11 mouse cellular contexts compared by ENCODE assay signal in genomic region chr1:162003729-162004517, GRCm38 (mm10). TPM values are rescaled to one million over a fixed set of nuclear protein-coding genes. Genes with fewer than 3 reads are reported as not detected.
DNase-seq lines count a peak whose midpoint lies in the region; ATAC-seq and TF ChIP-seq lines count a peak whose summit lies in the region.
"Had no signal": no experiment of that assay in that cellular context is flagged by ENCODE, and none has a peak within 500 bp of the region (broad histone marks: within the 10 kb centered on the region; RNA-seq: fewer than 3 reads in every experiment).

No protein-coding gene starts in this region.

- WGBS in forebrain, embryonic 13.5 days = 40% methylated on average over 14 of the region's 14 CpGs
- 47% methylated on average over 14 of the region's 14 CpGs for WGBS in forebrain, embryonic 11.5 days
- WGBS in lung, postnatal 0 days = 52% methylated on average over 14 of the region's 14 CpGs
- 76% methylated on average over 14 of the region's 14 CpGs for WGBS in small intestine, adult 2 months

- H3K4me1 ChIP-seq in forebrain, embryonic 13.5 days = peaks cover 37% of the 10 kb centered on the region
- peaks cover 11% of the 10 kb centered on the region for H3K4me1 ChIP-seq in forebrain, embryonic 11.5 days (replicated peaks; ENCODE audit: control insufficient read depth, insufficient read depth, low read length)
- peaks cover 14% of the 10 kb centered on the region; the same call in 1 of the 2 replicates for H3K4me1 ChIP-seq in lung, postnatal 0 days (ENCODE audit: insufficient read depth, low read depth, low read length)
- H3K4me1 ChIP-seq in small intestine, adult 2 months (ENCODE audit: control insufficient read depth, insufficient read depth, insufficient read length, low read length) = peaks cover 2% of the 10 kb centered on the region; the same call in 1 of the 2 replicates

- DNase-seq in forebrain, embryonic 11.5 days (ENCODE audit: low spot score) = no peak
- DNase-seq in lung, postnatal 0 days (ENCODE audit: low spot score) = peak; percentile 69
- DNase-seq in lung, postnatal 36 days = no peak
- peak; percentile 34 to 38 for DNase-seq in heart, postnatal 10 days
- DNase-seq in layer of hippocampus, postnatal 10 days (ENCODE audit: low spot score in 2 of 2) = no peak
- no peak for DNase-seq in embryo, embryonic 11 days
- DNase-seq: cerebellum, adult 11 months; kidney, adult 11 months had no signal

- no peak for TF ChIP-seq CTCF in lung, postnatal 0 days (IDR thresholded peaks at IDR 0.05)
- TF ChIP-seq CTCF in small intestine, adult 2 months (IDR thresholded peaks at IDR 0.05; ENCODE audit: extremely low read depth, insufficient read length, insufficient replicate concordance, low read depth, low read length) = no peak

- no peaks in the 10 kb centered on the region for H3K36me3 ChIP-seq in forebrain, embryonic 13.5 days (ENCODE audit: poor library complexity, severe bottlenecking)
- no peaks in the 10 kb centered on the region for H3K36me3 ChIP-seq in forebrain, embryonic 11.5 days (ENCODE audit: control insufficient read depth, insufficient read depth, low read length)
- H3K36me3 ChIP-seq in lung, postnatal 0 days (ENCODE audit: insufficient read depth, low read length) = no peaks in the 10 kb centered on the region
- no peaks in the 10 kb centered on the region for H3K36me3 ChIP-seq in small intestine, adult 2 months (ENCODE audit: control insufficient read depth, insufficient read depth, low read length)

- no peaks in the 10 kb centered on the region for H3K9me3 ChIP-seq in forebrain, embryonic 13.5 days (replicated peaks)
- H3K9me3 ChIP-seq in forebrain, embryonic 11.5 days (ENCODE audit: control insufficient read depth, low read length) = no peaks in the 10 kb centered on the region
- H3K9me3 ChIP-seq in lung, postnatal 0 days (ENCODE audit: low read length) = no peaks in the 10 kb centered on the region

- H3K27me3 ChIP-seq in forebrain, embryonic 13.5 days = no peaks in the 10 kb centered on the region
- H3K27me3 ChIP-seq in forebrain, embryonic 11.5 days (ENCODE audit: control insufficient read depth, insufficient read depth, low read length) = no peaks in the 10 kb centered on the region
- H3K27me3 ChIP-seq in lung, postnatal 0 days (replicated peaks; ENCODE audit: insufficient read depth, low read length) = no peaks in the 10 kb centered on the region
- H3K27me3 ChIP-seq in small intestine, adult 2 months (ENCODE audit: control insufficient read depth, insufficient read depth, low read length) = no peaks in the 10 kb centered on the region

- no peak overlapping the region for H3K27ac ChIP-seq in forebrain, embryonic 13.5 days
- no peak overlapping the region; the same call in 1 of the 2 replicates for H3K27ac ChIP-seq in forebrain, embryonic 11.5 days (ENCODE audit: low read depth, low read length)
- peak overlapping the region; percentile 88 for H3K27ac ChIP-seq in lung, postnatal 0 days (ENCODE audit: low read length)
- peak overlapping the region; percentile 13; the same call in 1 of the 2 replicates for H3K27ac ChIP-seq in small intestine, adult 2 months (ENCODE audit: insufficient read depth, low read depth, low read length)
- H3K27ac ChIP-seq: liver, embryonic 14.5 days had no signal

- TF ChIP-seq POLR2A in small intestine, adult 2 months (IDR thresholded peaks at IDR 0.05; ENCODE audit: low read depth, low read length) = no peak

- 0 out of 2 replicates have a peak overlapping the region, but pooled peaks have one; percentile 7 for H3K4me2 ChIP-seq in forebrain, embryonic 13.5 days
- H3K4me2 ChIP-seq in forebrain, embryonic 11.5 days (ENCODE audit: low read depth, low read length, severe bottlenecking) = no peak overlapping the region
- H3K4me2 ChIP-seq in lung, postnatal 0 days (replicated peaks; ENCODE audit: low read depth, low read length) = peak overlapping the region; percentile 40

- no peak overlapping the region for H3K9ac ChIP-seq in forebrain, embryonic 13.5 days
- no peak overlapping the region for H3K9ac ChIP-seq in forebrain, embryonic 11.5 days (ENCODE audit: low read length)
- no peak overlapping the region for H3K9ac ChIP-seq in lung, postnatal 0 days (replicated peaks; ENCODE audit: low read depth)
- H3K9ac ChIP-seq: liver, embryonic 14.5 days had no signal

- no peak for ATAC-seq in forebrain, embryonic 13.5 days
- ATAC-seq in forebrain, embryonic 11.5 days (replicated peaks; ENCODE audit: low FRiP score) = no peak
- ATAC-seq in lung, postnatal 0 days = peak; percentile 34

- H3K4me3 ChIP-seq in forebrain, embryonic 13.5 days = no peak overlapping the region
- H3K4me3 ChIP-seq in forebrain, embryonic 11.5 days (ENCODE audit: low read depth, low read length) = no peak overlapping the region
- H3K4me3 ChIP-seq in lung, postnatal 0 days (ENCODE audit: low read depth, low read length) = no peak overlapping the region
- H3K4me3 ChIP-seq in small intestine, adult 2 months (ENCODE audit: low read depth, low read length) = no peak overlapping the region

- peak; percentile 58; the same call in 1 of the 2 replicates for TF ChIP-seq EP300 in lung, postnatal 0 days (IDR thresholded peaks at IDR 0.05)

- intact Hi-C loops in heart, postnatal 10 days (cut with DNase I) = loop anchor here (2.0 kb wide), 1 partner anchor 33 kb away; no protein-coding TSS in a partner anchor

RNA-seq across cellular contexts. Expression of gene 4930558K02Rik, which starts 24.5 kb away (rescaled TPM):
- polyA plus RNA-seq in forebrain, embryonic 13.5 days (2015; fragmentation: Nextera tagmentation; extraction: Ambion mirVana) = not detected in 2 replicates
- polyA plus RNA-seq in forebrain, embryonic 11.5 days (2014; fragmentation: Nextera tagmentation; extraction: Ambion mirVana) = not detected in 2 replicates
- polyA plus RNA-seq in lung, postnatal 0 days (2015; fragmentation: Nextera tagmentation; extraction: Ambion mirVana) = not detected in 2 replicates
- total RNA-seq in heart, postnatal 10 days (2021) = not detected
- polyA plus RNA-seq in small intestine, adult 2 months (2012; rRNA removed) = not detected in 2 replicates
- total RNA-seq in layer of hippocampus, postnatal 10 days (2021) = under 1 TPM in 1 of 2 experiments, not detected in 1; 0.37 TPM
- polyA plus RNA-seq: liver, embryonic 14.5 days had no signal

RNA-seq across cellular contexts. Expression of gene Pigc, which starts 34.9 kb away (rescaled TPM):
- polyA plus RNA-seq in forebrain, embryonic 13.5 days (2015; fragmentation: Nextera tagmentation; extraction: Ambion mirVana) = 30.9 and 31.6 TPM in 2 replicates
- polyA plus RNA-seq in forebrain, embryonic 11.5 days (2014; fragmentation: Nextera tagmentation; extraction: Ambion mirVana) = 30.1 and 30.6 TPM in 2 replicates
- polyA plus RNA-seq in lung, postnatal 0 days (2015; fragmentation: Nextera tagmentation; extraction: Ambion mirVana) = 38.1 and 39.3 TPM in 2 replicates
- 10 to 100 TPM; 20.6 to 21.9 TPM for total RNA-seq in heart, postnatal 10 days (2021)
- 10.6 and 23.5 TPM in 2 replicates for polyA plus RNA-seq in small intestine, adult 2 months (2012; rRNA removed)
- 10 to 100 TPM; 15.4 to 18.0 TPM for total RNA-seq in layer of hippocampus, postnatal 10 days (2021)

Comparison
In these comparisons a context has a peak if more than half of its experiments do, and no peak if none do; other contexts are left out.
1. DNase-seq: peak in lung, postnatal 0 days (single experiment) and heart, postnatal 10 days (2 of 2); none in forebrain, embryonic 11.5 days (single experiment), lung, postnatal 36 days (single experiment), layer of hippocampus, postnatal 10 days (0 of 2) and embryo, embryonic 11 days (single experiment).
2. H3K27ac ChIP-seq: peak in lung, postnatal 0 days (single experiment) and small intestine, adult 2 months (single experiment); none in forebrain, embryonic 13.5 days (single experiment) and forebrain, embryonic 11.5 days (single experiment).